Mouse (Mus musculus) cerebellum, adult 2 months (tissue): ENCODE results near the gene Coq8b.

Experiments used
- CTCF ChIP-seq: fragments of 200-500 bp; IDR thresholded peaks from 2 replicates; pipeline ENCODE4 v1.5.1; 2011; ENCODE audit warnings: low read depth, mild to moderate bottlenecking, control low read depth, low read length, moderate library complexity, borderline replicate concordance; ENCODE audit not compliant: insufficient read depth
- POLR2A ChIP-seq: fragments of 200-500 bp; IDR thresholded peaks from 2 replicates; pipeline ENCODE4 v1.6.1; 2011; ENCODE audit warnings: low read length, control low read depth, borderline replicate concordance; ENCODE audit not compliant: insufficient read depth

- TF ChIP-seq CTCF: no peak
- TF ChIP-seq POLR2A: no peak
These were observed 26.9 kb downstream of the Coq8b start for GRCm38 (mm10) chr7:27259771-27260170.
